Mouse (Mus musculus): ENCODE results near the gene Tmem143. TPM values are rescaled to one million over a fixed set of nuclear protein-coding genes. Genes with fewer than 3 reads are reported as not detected.
"Not testable (repeated sequence)": the region's sequence is repeated elsewhere in the genome, so short reads cannot be mapped to it uniquely, and the experiment has no call there.

Gene Tmem143
- polyA plus RNA-seq, 1 experiment from 2014 or later: 3.5 TPM

- Histone ChIP-seq H3K4me3 (ENCODE audit: low read depth, low read length) (peak overlapping the region; percentile 55), H3K4me2 (ENCODE audit: low read depth, low read length) (peak overlapping the region; percentile 81), H3K27ac (ENCODE audit: low read depth) (0 out of 2 replicates have a peak overlapping the region, but pooled peaks have one; percentile 85)
- ATAC-seq; H3K9me3 ChIP-seq (ENCODE audit: low read length); H3K9ac ChIP-seq (replicated peaks); H3K27me3 ChIP-seq (ENCODE audit: insufficient read depth, low read length); H3K4me1 ChIP-seq (ENCODE audit: insufficient read depth); DNase-seq; H3K36me3 ChIP-seq (replicated peaks; ENCODE audit: insufficient read depth, low read length): not testable (repeated sequence)
- TF ChIP-seq CTCF (IDR thresholded peaks at IDR 0.05; ENCODE audit: low read depth): peak; percentile 71
- 37% methylated on average over 4 of the region's 4 CpGs for WGBS (ENCODE audit: insufficient replicate concordance)
These were observed 1.4 kb downstream of the Tmem143 start for GRCm38 (mm10) chr7:45898125-45898524.

GRCm38 (mm10) chr7:45901562-45901961 lies 4.8 kb downstream of the Tmem143 start:
- no peak overlapping the region for H3K9ac ChIP-seq (replicated peaks)
- H3K27ac ChIP-seq (ENCODE audit: low read depth): no peak overlapping the region
- TF ChIP-seq CTCF (IDR thresholded peaks at IDR 0.05; ENCODE audit: low read depth) (no peak), EP300 (IDR thresholded peaks at IDR 0.05; ENCODE audit: low read depth) (no peak)
- DNase-seq: peak; percentile 67
- no peaks in the 10 kb centered on the region for H3K4me1 ChIP-seq (ENCODE audit: insufficient read depth)
- ATAC-seq: no peak
- no peaks in the 10 kb centered on the region for H3K27me3 ChIP-seq (ENCODE audit: insufficient read depth, low read length)
- no peak overlapping the region for H3K4me2 ChIP-seq (ENCODE audit: low read depth, low read length)
- no peaks in the 10 kb centered on the region for H3K9me3 ChIP-seq (ENCODE audit: low read length)
- no peaks in the 10 kb centered on the region; the same call in 1 of the 2 replicates for H3K36me3 ChIP-seq (replicated peaks; ENCODE audit: insufficient read depth, low read length)
- 37% methylated on average over 5 of the region's 5 CpGs for WGBS (ENCODE audit: insufficient replicate concordance)
- no peak overlapping the region for H3K4me3 ChIP-seq (ENCODE audit: low read depth, low read length)

GRCm38 (mm10) chr7:45902481-45903002 lies 5.8 kb downstream of the Tmem143 start:
- no peak for DNase-seq
- Histone ChIP-seq H3K36me3 (replicated peaks; ENCODE audit: insufficient read depth, low read length) (no peaks in the 10 kb centered on the region; the same call in 1 of the 2 replicates), H3K4me1 (ENCODE audit: insufficient read depth) (no peaks in the 10 kb centered on the region), H3K9ac (replicated peaks) (no peak overlapping the region), H3K27me3 (ENCODE audit: insufficient read depth, low read length) (no peaks in the 10 kb centered on the region), H3K4me2 (ENCODE audit: low read depth, low read length) (no peak overlapping the region), H3K9me3 (ENCODE audit: low read length) (no peaks in the 10 kb centered on the region), H3K27ac (ENCODE audit: low read depth) (no peak overlapping the region), H3K4me3 (ENCODE audit: low read depth, low read length) (no peak overlapping the region)
- TF ChIP-seq CTCF (IDR thresholded peaks at IDR 0.05; ENCODE audit: low read depth) (no peak), EP300 (IDR thresholded peaks at IDR 0.05; ENCODE audit: low read depth) (no peak)
- WGBS (ENCODE audit: insufficient replicate concordance): 81% methylated on average over 10 of the region's 12 CpGs
- no peak for ATAC-seq

- no peak overlapping the region for H3K27ac ChIP-seq (ENCODE audit: low read depth)
These were observed 9.9 kb downstream of the Tmem143 start for GRCm38 (mm10) chr7:45906622-45907021.

GRCm38 (mm10) chr7:45908384-45908783 lies 11.6 kb downstream of the Tmem143 start:
- H3K4me1 ChIP-seq (ENCODE audit: insufficient read depth): no peaks in the 10 kb centered on the region
- H3K27ac ChIP-seq (ENCODE audit: low read depth): no peak overlapping the region
- H3K4me2 ChIP-seq (ENCODE audit: low read depth, low read length): no peak overlapping the region
- no peak overlapping the region for H3K9ac ChIP-seq (replicated peaks)
- H3K27me3 ChIP-seq (ENCODE audit: insufficient read depth, low read length): no peaks in the 10 kb centered on the region
- DNase-seq (no peak), ATAC-seq (no peak)
- no peak for TF ChIP-seq CTCF (IDR thresholded peaks at IDR 0.05; ENCODE audit: low read depth)
- TF ChIP-seq EP300 (IDR thresholded peaks at IDR 0.05; ENCODE audit: low read depth): no peak
- H3K9me3 ChIP-seq (ENCODE audit: low read length): peaks cover 2% of the 10 kb centered on the region; the same call in 1 of the 2 replicates
- no peak overlapping the region for H3K4me3 ChIP-seq (ENCODE audit: low read depth, low read length)
- H3K36me3 ChIP-seq (replicated peaks; ENCODE audit: insufficient read depth, low read length): peaks cover 15% of the 10 kb centered on the region

More at GRCm38 (mm10) chr7:45906622-45907021, 9.9 kb downstream of the Tmem143 start:
- Histone ChIP-seq H3K4me2 (ENCODE audit: low read depth, low read length) (no peak overlapping the region), H3K9ac (replicated peaks) (no peak overlapping the region), H3K4me1 (ENCODE audit: insufficient read depth) (no peaks in the 10 kb centered on the region), H3K36me3 (replicated peaks; ENCODE audit: insufficient read depth, low read length) (peaks cover 15% of the 10 kb centered on the region), H3K9me3 (ENCODE audit: low read length) (peaks cover 2% of the 10 kb centered on the region; the same call in 1 of the 2 replicates), H3K4me3 (ENCODE audit: low read depth, low read length) (no peak overlapping the region), H3K27me3 (ENCODE audit: insufficient read depth, low read length) (no peaks in the 10 kb centered on the region)
- no peak for TF ChIP-seq EP300 (IDR thresholded peaks at IDR 0.05; ENCODE audit: low read depth)
- TF ChIP-seq CTCF (IDR thresholded peaks at IDR 0.05; ENCODE audit: low read depth): no peak
- WGBS (ENCODE audit: insufficient replicate concordance): 71% methylated on average over 9 of the region's 9 CpGs
- no peak for DNase-seq
- no peak for ATAC-seq

- Histone ChIP-seq H3K4me1 (ENCODE audit: insufficient read depth) (no peaks in the 10 kb centered on the region), H3K27me3 (ENCODE audit: insufficient read depth, low read length) (no peaks in the 10 kb centered on the region), H3K9ac (replicated peaks) (no peak overlapping the region), H3K27ac (ENCODE audit: low read depth) (no peak overlapping the region), H3K4me2 (ENCODE audit: low read depth, low read length) (no peak overlapping the region), H3K9me3 (ENCODE audit: low read length) (peaks cover 2% of the 10 kb centered on the region; the same call in 1 of the 2 replicates), H3K4me3 (ENCODE audit: low read depth, low read length) (no peak overlapping the region), H3K36me3 (replicated peaks; ENCODE audit: insufficient read depth, low read length) (peaks cover 15% of the 10 kb centered on the region)
- TF ChIP-seq EP300 (IDR thresholded peaks at IDR 0.05; ENCODE audit: low read depth) (no peak), CTCF (IDR thresholded peaks at IDR 0.05; ENCODE audit: low read depth) (no peak)
- ATAC-seq (no peak), DNase-seq (no peak)
- WGBS (ENCODE audit: insufficient replicate concordance): 83% methylated on average over 16 of the region's 16 CpGs
These were observed 12.4 kb downstream of the Tmem143 start for GRCm38 (mm10) chr7:45909145-45909544.

Data from liver, postnatal 0 days (tissue).